Mouse (Mus musculus): ENCODE measurements around the gene Ccdc47.

GRCm38 (mm10) chr11:106202123-106202465, 14.1 kb downstream of the Ccdc47 start, which contains the start of gene Strada:
- no peak for TF ChIP-seq CTCF (IDR thresholded peaks at IDR 0.05; ENCODE audit: borderline replicate concordance, insufficient read depth, low read length)
- no peak for TF ChIP-seq POLR2A (IDR thresholded peaks at IDR 0.05; ENCODE audit: low read depth, low read length)
